Mouse (Mus musculus) hindbrain, embryonic 16.5 days (tissue): ENCODE results near the gene Sorcs3. TPM values are rescaled to one million over a fixed set of nuclear protein-coding genes. Genes with fewer than 3 reads are reported as not detected.
A peak's percentile ranks its signal among the peaks of the same experiment; 100 is the strongest.

Source experiments
- ATAC-seq: fragments of 200-750 bp; cut with Nextera tagmentation; 2 replicates; pipeline ENCODE4 v1.8.0; 2017; ENCODE audit warnings: moderate TSS enrichment, moderate library complexity
- H3K27ac ChIP-seq: fragments of 300-500 bp; sonication (generic); 2 replicates; pipeline ENCODE4 v1.5.1; 2014; ENCODE audit warnings: low read depth, mild to moderate bottlenecking, control low read depth, low read length, moderate library complexity
- H3K27me3 ChIP-seq: fragments of 300-500 bp; sonication (generic); replicated peaks from 2 replicates; pipeline ENCODE4 v1.6.1; 2014; ENCODE audit warnings: low read length; ENCODE audit not compliant: control insufficient read depth, insufficient read depth
- H3K36me3 ChIP-seq: fragments of 300-500 bp; sonication (generic); 2 replicates; pipeline ENCODE4 v1.6.1; 2014; ENCODE audit warnings: mild to moderate bottlenecking, low read length, moderate library complexity, mixed read lengths; ENCODE audit not compliant: control insufficient read depth, insufficient read depth
- H3K4me1 ChIP-seq: fragments of 300-500 bp; sonication (generic); 2 replicates; pipeline ENCODE4 v1.6.1; 2014; ENCODE audit warnings: low read depth, low read length; ENCODE audit not compliant: control insufficient read depth, insufficient read depth
- H3K4me2 ChIP-seq: fragments of 300-500 bp; sonication (generic); 2 replicates; pipeline ENCODE4 v1.6.1; 2014; ENCODE audit warnings: mild to moderate bottlenecking, low read length, control low read depth, moderate library complexity
- H3K4me3 ChIP-seq: fragments of 300-500 bp; sonication (generic); 2 replicates; pipeline ENCODE4 v1.5.1; 2014; ENCODE audit warnings: mild to moderate bottlenecking, low read length, control low read depth, moderate library complexity
- H3K9ac ChIP-seq: fragments of 300-500 bp; sonication (generic); 2 replicates; pipeline ENCODE4 v1.6.1; 2014; ENCODE audit warnings: low read depth, mild to moderate bottlenecking, control low read depth, low read length, moderate library complexity
- H3K9me3 ChIP-seq: fragments of 300-500 bp; sonication (generic); 2 replicates; pipeline ENCODE4 v1.6.1; 2014; ENCODE audit warnings: mild to moderate bottlenecking, low read length, moderate library complexity; ENCODE audit not compliant: control insufficient read depth
- WGBS: fragments of 180-500 bp; shearing (Covaris S2); extraction: QIAGEN DNeasy Blood & Tissue Kit; methylation state at CpG from one replicate; pipeline ENCODE4 v1.1.7; 2014; 5-methylcytosine and 5-hydroxymethylcytosine counted together
- polyA plus RNA-seq: library from polyadenylated mRNA; unstranded; fragments of >200 nt; fragmentation: Nextera tagmentation; extraction: Ambion mirVana; gene quantifications from 2 replicates; pipeline ENCODE4 v1.2.1, GENCODE M21; 2015

The Sorcs3 gene
- polyA plus RNA-seq, 1 experiment from 2014 or later: 14.5 TPM

GRCm38 (mm10) chr19:48482946-48483345 is 277.1 kb downstream of the Sorcs3 start:
- no peaks in the 10 kb centered on the region for H3K9me3 ChIP-seq
- H3K4me2 ChIP-seq: no peak overlapping the region
- no peak overlapping the region for H3K27ac ChIP-seq
- no peaks in the 10 kb centered on the region for H3K36me3 ChIP-seq
- no peaks in the 10 kb centered on the region for H3K27me3 ChIP-seq
- H3K4me3 ChIP-seq: no peak overlapping the region
- H3K4me1 ChIP-seq: no peaks in the 10 kb centered on the region
- ATAC-seq: no peak
- 42% methylated on average over 3 of the region's 3 CpGs for WGBS
- H3K9ac ChIP-seq: no peak overlapping the region

- no peak for ATAC-seq
- Histone ChIP-seq H3K36me3 (no peaks in the 10 kb centered on the region), H3K9me3 (no peaks in the 10 kb centered on the region), H3K4me2 (no peak overlapping the region), H3K4me1 (no peaks in the 10 kb centered on the region), H3K9ac (no peak overlapping the region), H3K27ac (no peak overlapping the region), H3K27me3 (no peaks in the 10 kb centered on the region), H3K4me3 (no peak overlapping the region)
- WGBS: 49% methylated on average over 3 of the region's 3 CpGs
These were observed 285.3 kb downstream of the Sorcs3 start for GRCm38 (mm10) chr19:48491111-48491510.

- H3K4me1 ChIP-seq: no peaks in the 10 kb centered on the region
- no peak overlapping the region for H3K9ac ChIP-seq
- no peak overlapping the region for H3K4me3 ChIP-seq
- no peak overlapping the region for H3K27ac ChIP-seq
- 79% methylated on average over 2 of the region's 2 CpGs for WGBS
- ATAC-seq: no peak
- H3K27me3 ChIP-seq: no peaks in the 10 kb centered on the region
- H3K36me3 ChIP-seq: no peaks in the 10 kb centered on the region
- no peaks in the 10 kb centered on the region for H3K9me3 ChIP-seq
- H3K4me2 ChIP-seq: no peak overlapping the region
These were observed 298.2 kb downstream of the Sorcs3 start for GRCm38 (mm10) chr19:48503896-48504620.

- no peaks in the 10 kb centered on the region for H3K36me3 ChIP-seq
- H3K4me2 ChIP-seq: no peak overlapping the region
- H3K9ac ChIP-seq: no peak overlapping the region
- H3K27ac ChIP-seq: no peak overlapping the region
- no peak overlapping the region for H3K4me3 ChIP-seq
- no peaks in the 10 kb centered on the region for H3K27me3 ChIP-seq
- no peaks in the 10 kb centered on the region for H3K9me3 ChIP-seq
- WGBS: 96% methylated on average over 7 of the region's 7 CpGs
- H3K4me1 ChIP-seq: no peaks in the 10 kb centered on the region
- ATAC-seq: no peak
These were observed 318.0 kb downstream of the Sorcs3 start for GRCm38 (mm10) chr19:48523803-48524202.

GRCm38 (mm10) chr19:48524527-48525214 is 318.8 kb downstream of the Sorcs3 start:
- WGBS: 36% methylated on average over 9 of the region's 9 CpGs
- no peak overlapping the region for H3K27ac ChIP-seq
- peak; percentile 63; the same call in 1 of the 2 replicates for ATAC-seq

GRCm38 (mm10) chr19:48533582-48533981 is 327.8 kb downstream of the Sorcs3 start:
- Histone ChIP-seq H3K4me1 (no peaks in the 10 kb centered on the region; the same call in 1 of the 2 replicates), H3K27ac (no peak overlapping the region), H3K27me3 (no peaks in the 10 kb centered on the region), H3K4me3 (no peak overlapping the region), H3K9me3 (0 out of 2 replicates have a peak, but pooled peaks cover 2% of the 10 kb centered on the region), H3K4me2 (no peak overlapping the region), H3K9ac (no peak overlapping the region), H3K36me3 (no peaks in the 10 kb centered on the region)
- ATAC-seq: no peak
- 89% methylated on average over 4 of the region's 4 CpGs for WGBS

More at GRCm38 (mm10) chr19:48524527-48525214, 318.8 kb downstream of the Sorcs3 start:
- no peaks in the 10 kb centered on the region for H3K36me3 ChIP-seq
- H3K4me3 ChIP-seq: no peak overlapping the region
- 0 out of 2 replicates have a peak, but pooled peaks cover 1% of the 10 kb centered on the region for H3K9me3 ChIP-seq
- no peaks in the 10 kb centered on the region for H3K4me1 ChIP-seq
- H3K9ac ChIP-seq: no peak overlapping the region
- no peak overlapping the region for H3K4me2 ChIP-seq
- no peaks in the 10 kb centered on the region for H3K27me3 ChIP-seq

- no peaks in the 10 kb centered on the region for H3K9me3 ChIP-seq
- H3K4me2 ChIP-seq: no peak overlapping the region
- H3K9ac ChIP-seq: no peak overlapping the region
- H3K27ac ChIP-seq: no peak overlapping the region
- no peaks in the 10 kb centered on the region for H3K27me3 ChIP-seq
- H3K4me3 ChIP-seq: no peak overlapping the region
- no peaks in the 10 kb centered on the region for H3K36me3 ChIP-seq
- no peak for ATAC-seq
- H3K4me1 ChIP-seq: peaks cover 2% of the 10 kb centered on the region; the same call in 1 of the 2 replicates
These were observed 338.5 kb downstream of the Sorcs3 start for GRCm38 (mm10) chr19:48544294-48544693.

GRCm38 (mm10) chr19:48545421-48546132 is 339.8 kb downstream of the Sorcs3 start:
- Histone ChIP-seq H3K4me1 (peaks cover 2% of the 10 kb centered on the region; the same call in 1 of the 2 replicates), H3K27ac (no peak overlapping the region), H3K9me3 (no peaks in the 10 kb centered on the region), H3K4me2 (no peak overlapping the region), H3K36me3 (no peaks in the 10 kb centered on the region), H3K9ac (no peak overlapping the region), H3K4me3 (no peak overlapping the region), H3K27me3 (no peaks in the 10 kb centered on the region)
- 70% methylated on average over 7 of the region's 7 CpGs for WGBS
- ATAC-seq: no peak

- Histone ChIP-seq H3K9me3 (no peaks in the 10 kb centered on the region), H3K4me3 (no peak overlapping the region), H3K27me3 (no peaks in the 10 kb centered on the region), H3K36me3 (no peaks in the 10 kb centered on the region), H3K4me1 (peaks cover 2% of the 10 kb centered on the region; the same call in 1 of the 2 replicates), H3K9ac (no peak overlapping the region), H3K4me2 (no peak overlapping the region), H3K27ac (no peak overlapping the region)
- ATAC-seq: no peak
- WGBS: 70% methylated on average over 2 of the region's 2 CpGs
These were observed 340.3 kb downstream of the Sorcs3 start for GRCm38 (mm10) chr19:48546133-48546448.
